Mouse (Mus musculus) midbrain, embryonic 16.5 days (tissue): ENCODE results near the gene Gm2956. TPM values are rescaled to one million over a fixed set of nuclear protein-coding genes. Genes with fewer than 3 reads are reported as not detected.
"Not testable (repeated sequence)": the region's sequence is repeated elsewhere in the genome, so short reads cannot be mapped to it uniquely, and the experiment has no call there.

Source experiments
- ATAC-seq: fragments of 200-750 bp; cut with Nextera tagmentation; 2 replicates; pipeline ENCODE4 v1.8.0; 2017; ENCODE audit warnings: moderate TSS enrichment
- H3K27ac ChIP-seq: fragments of 300-500 bp; sonication (generic); 2 replicates; pipeline ENCODE4 v1.5.1; 2014; ENCODE audit warnings: mild to moderate bottlenecking, low read length, mixed read lengths
- H3K27me3 ChIP-seq: fragments of 300-500 bp; sonication (generic); 2 replicates; pipeline ENCODE4 v1.6.1; 2014; ENCODE audit warnings: low read depth, low read length, mixed read lengths; ENCODE audit not compliant: control insufficient read depth, insufficient read depth
- H3K36me3 ChIP-seq: fragments of 300-500 bp; sonication (generic); 2 replicates; pipeline ENCODE4 v1.6.1; 2014; ENCODE audit warnings: mild to moderate bottlenecking, low read length, moderate library complexity, mixed read lengths; ENCODE audit not compliant: control insufficient read depth, insufficient read depth
- H3K4me1 ChIP-seq: fragments of 300-500 bp; sonication (generic); 2 replicates; pipeline ENCODE4 v1.6.1; 2014; ENCODE audit warnings: mild to moderate bottlenecking, low read length, mixed read lengths; ENCODE audit not compliant: control insufficient read depth, insufficient read depth
- H3K4me2 ChIP-seq: fragments of 300-500 bp; sonication (generic); 2 replicates; pipeline ENCODE4 v1.6.1; 2014; ENCODE audit warnings: mild to moderate bottlenecking, low read length, mixed read lengths
- H3K4me3 ChIP-seq: fragments of 300-500 bp; sonication (generic); 2 replicates; pipeline ENCODE4 v1.5.1; 2014; ENCODE audit warnings: low read depth, mild to moderate bottlenecking, low read length, moderate library complexity, mixed read lengths
- H3K9ac ChIP-seq: fragments of 300-500 bp; sonication (generic); 2 replicates; pipeline ENCODE4 v1.6.1; 2014; ENCODE audit warnings: low read depth, low read length, mixed read lengths
- H3K9me3 ChIP-seq: fragments of 300-500 bp; sonication (generic); replicated peaks from 2 replicates; pipeline ENCODE4 v1.6.1; 2014; ENCODE audit warnings: mild to moderate bottlenecking, low read length, mixed read lengths; ENCODE audit not compliant: control insufficient read depth, poor library complexity, severe bottlenecking
- WGBS: fragments of 180-500 bp; shearing (Covaris S2); extraction: QIAGEN DNeasy Blood & Tissue Kit; methylation state at CpG from one replicate; pipeline ENCODE4 v1.1.7; 2014; 5-methylcytosine and 5-hydroxymethylcytosine counted together
- polyA plus RNA-seq: library from polyadenylated mRNA; unstranded; fragments of >200 nt; fragmentation: Nextera tagmentation; extraction: Ambion mirVana; gene quantifications from 2 replicates; pipeline ENCODE4 v1.2.1, GENCODE M21; 2015

Gm2956 gene
- not detected in 2 replicates for polyA plus RNA-seq

DNA sequence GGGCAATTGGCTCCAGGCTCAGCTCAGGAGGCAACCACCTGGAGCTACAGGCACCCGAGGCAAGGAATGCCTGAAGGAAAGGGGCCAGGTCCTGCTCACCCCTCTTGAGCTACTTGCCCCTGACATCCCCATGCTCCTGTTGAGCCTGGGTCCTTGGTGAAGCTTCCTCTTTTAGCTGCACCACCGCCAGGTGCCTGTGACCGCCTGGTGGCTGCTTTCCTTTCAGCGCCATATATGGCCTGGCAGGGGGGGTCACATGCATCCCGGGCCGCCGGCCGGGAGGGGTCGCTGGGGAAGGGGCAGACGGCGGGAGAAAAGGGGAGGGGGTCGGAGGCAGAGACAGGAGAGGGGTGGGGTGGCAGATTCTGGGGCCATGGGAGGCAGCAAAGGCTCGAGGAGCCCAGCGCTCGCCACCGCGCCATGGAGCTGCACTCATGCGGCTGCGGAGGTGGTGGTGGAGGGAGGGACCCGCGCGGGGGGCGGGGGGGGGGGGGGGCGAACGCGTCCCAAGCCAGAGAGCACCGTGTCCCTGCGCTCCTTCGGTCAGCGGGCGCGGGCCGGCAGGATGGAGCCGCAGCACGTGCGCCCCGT is at the start of gene Gm2956:
TSS of gene Gm2956 (plus strand) at position 541 of the 591 bp plus-strand sequence.
- H3K9ac ChIP-seq = peak within 1 kb of the TSS; percentile 60
- not testable (repeated sequence) for H3K4me1 ChIP-seq, H3K36me3 ChIP-seq, H3K27me3 ChIP-seq, ATAC-seq, H3K9me3 ChIP-seq
- H3K27ac ChIP-seq = peak within 1 kb of the TSS; percentile 38; the same call in 1 of the 2 replicates
- H3K4me2 ChIP-seq = peak within 1 kb of the TSS; percentile 45
- WGBS = 0% methylated on average over 1 of the region's 37 CpGs
- peak within 1 kb of the TSS; percentile 43 for H3K4me3 ChIP-seq

DNA sequence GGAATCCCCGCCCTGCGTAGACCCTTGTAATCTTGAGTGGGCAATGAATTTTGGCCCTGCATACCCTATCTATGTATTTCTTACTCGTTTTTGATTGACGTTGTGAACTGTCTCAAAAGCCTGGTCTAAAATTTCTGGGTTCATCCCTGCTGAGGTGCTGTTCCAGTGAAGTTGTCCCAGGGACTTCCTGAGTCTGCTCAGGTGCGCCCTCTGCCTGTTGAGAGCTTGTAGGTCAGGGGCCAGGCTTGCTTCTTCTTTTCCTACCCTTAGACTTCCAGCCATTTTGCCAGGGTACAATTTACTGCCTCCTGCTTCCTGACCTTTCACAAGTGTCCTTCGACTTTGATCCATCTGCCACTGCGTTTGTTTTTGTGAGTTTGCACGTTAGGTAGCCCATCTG is 979 bp downstream of the Gm2956 start:
- H3K27ac ChIP-seq, H3K36me3 ChIP-seq, H3K27me3 ChIP-seq, ATAC-seq, H3K9me3 ChIP-seq, H3K9ac ChIP-seq, H3K4me1 ChIP-seq: not testable (repeated sequence)
- 1% methylated on average over 3 of the region's 8 CpGs for WGBS
- peak overlapping the region; percentile 21; the same call in 1 of the 2 replicates for H3K4me3 ChIP-seq
- H3K4me2 ChIP-seq = peak overlapping the region; percentile 45

DNA sequence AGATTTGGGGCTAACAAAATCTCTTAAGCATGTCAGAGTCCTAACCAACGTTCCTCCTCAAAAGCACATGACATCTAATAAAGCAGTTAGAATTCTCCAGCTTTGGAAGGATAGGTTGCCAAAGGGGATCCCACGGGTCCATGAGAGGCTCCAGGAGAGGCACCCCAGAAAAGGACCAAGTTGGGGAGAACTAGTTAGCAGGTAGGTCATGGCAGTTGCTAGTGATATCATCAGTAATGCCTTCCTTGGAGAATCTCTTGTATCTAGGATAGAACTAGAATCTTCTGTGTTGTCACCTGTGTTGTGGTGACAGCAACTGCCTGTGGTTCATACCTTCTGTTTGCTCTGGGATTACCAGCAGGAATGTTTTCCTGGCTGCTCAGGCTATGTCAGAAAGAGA is 62.4 kb downstream of the Gm2956 start, which contains the start of gene Gm10413:
TSS of gene Gm10413 (plus strand) at position 301 of the 400 bp plus-strand sequence.
- H3K4me1 ChIP-seq, H3K9me3 ChIP-seq, H3K36me3 ChIP-seq, H3K27ac ChIP-seq, H3K27me3 ChIP-seq, H3K4me2 ChIP-seq, H3K4me3 ChIP-seq, ATAC-seq, H3K9ac ChIP-seq: not testable (repeated sequence)
- no CpG with 5 or more reads among the region's 2 CpGs for WGBS

Other genes with a start within 250 kb of the Gm2956 start
- 0.14 TPM in 1 of 2 replicates, not detected in the other for gene Gm10340, start 198.6 kb upstream of the Gm2956 start, polyA plus RNA-seq
- 0.20 TPM in 1 of 2 replicates, not detected in the other for gene Gm5795, start 144.4 kb upstream of the Gm2956 start, polyA plus RNA-seq
- 34.8 and 37.8 TPM in 2 replicates for gene D830030K20Rik, start 124.1 kb upstream of the Gm2956 start, polyA plus RNA-seq
- gene Gm10413, start 62.5 kb downstream of the Gm2956 start, polyA plus RNA-seq = not detected in 2 replicates
- 21.4 and 24.8 TPM in 2 replicates for gene Gm10409, start 80.0 kb downstream of the Gm2956 start, polyA plus RNA-seq
- gene Gm3005, start 95.5 kb downstream of the Gm2956 start, polyA plus RNA-seq = 8.8 and 10.9 TPM in 2 replicates
- gene Gm10408, start 116.8 kb downstream of the Gm2956 start, polyA plus RNA-seq = 0.29 TPM in 1 of 2 replicates, not detected in the other